Comparison of ENCODE assay signal across 8 mouse cellular contexts in genomic region chr17:84960136-84960535, GRCm38 (mm10). TPM values are rescaled to one million over a fixed set of nuclear protein-coding genes. Genes with fewer than 3 reads are reported as not detected.
A peak's percentile ranks its signal among the peaks of the same experiment; 100 is the strongest.
DNase-seq lines count a peak whose midpoint lies in the region; ATAC-seq and TF ChIP-seq lines count a peak whose summit lies in the region.

No protein-coding gene starts in this region.

- DNase-seq in heart, postnatal 14 days: no peak
- no peak for DNase-seq in kidney, postnatal 0 days (ENCODE audit: low spot score)
- no peak for DNase-seq in retina, embryonic 14.5 days (ENCODE audit: low spot score)
- no peak for DNase-seq in layer of hippocampus, adult 11-12 months (ENCODE audit: low spot score)

- no peak for TF ChIP-seq POLR2A in embryonic fibroblast, embryonic 13.5 days (IDR thresholded peaks at IDR 0.05; ENCODE audit: low read depth, low read length)

- WGBS in heart, embryonic 14.5 days: 78% methylated on average over 4 of the region's 4 CpGs
- WGBS in kidney, postnatal 0 days: 58% methylated on average over 4 of the region's 4 CpGs
- 71% methylated on average over 4 of the region's 4 CpGs for WGBS in midbrain, embryonic 12.5 days

- ATAC-seq in heart, embryonic 14.5 days (ENCODE audit: insufficient number of reproducible peaks, insufficient read depth, low FRiP score, low read depth): no peak
- ATAC-seq in kidney, postnatal 0 days (replicated peaks; ENCODE audit: low FRiP score, low read depth): no peak
- ATAC-seq in midbrain, embryonic 12.5 days (ENCODE audit: low FRiP score, low read depth): no peak
- no peak for ATAC-seq in frontal cortex, adult (ENCODE audit: low TSS enrichment)

- H3K4me1 ChIP-seq in heart, embryonic 14.5 days (ENCODE audit: control insufficient read depth in 2 of 2, insufficient read depth in 2 of 2, low read length in 2 of 2): peaks cover 4 to 26% of the 10 kb centered on the region in 2 experiments
- peaks cover 2% of the 10 kb centered on the region; the same call in 1 of the 2 replicates for H3K4me1 ChIP-seq in embryonic fibroblast, embryonic 13.5 days (ENCODE audit: control insufficient read depth, insufficient read depth, low read length)
- peaks cover 14% of the 10 kb centered on the region; the same call in 1 of the 2 replicates for H3K4me1 ChIP-seq in kidney, postnatal 0 days (replicated peaks; ENCODE audit: insufficient read depth, low read length)
- H3K4me1 ChIP-seq in midbrain, embryonic 12.5 days: peaks cover 18% of the 10 kb centered on the region

- no peaks in the 10 kb centered on the region for H3K36me3 ChIP-seq in heart, embryonic 14.5 days (ENCODE audit: control insufficient read depth, insufficient read depth, low read length)
- H3K36me3 ChIP-seq in kidney, postnatal 0 days (ENCODE audit: insufficient read depth, low read length): no peaks in the 10 kb centered on the region
- peaks cover 5% of the 10 kb centered on the region; the same call in 1 of the 2 replicates for H3K36me3 ChIP-seq in midbrain, embryonic 12.5 days

- intact Hi-C loops in heart, postnatal 14 days (cut with DNase I): no loop called here

- no peak overlapping the region for H3K9ac ChIP-seq in heart, embryonic 14.5 days (ENCODE audit: low read length)
- H3K9ac ChIP-seq in kidney, postnatal 0 days (ENCODE audit: low read depth, low read length): 0 out of 2 replicates have a peak overlapping the region, but pooled peaks have one; percentile 13
- no peak overlapping the region for H3K9ac ChIP-seq in midbrain, embryonic 12.5 days (replicated peaks)

- H3K4me3 ChIP-seq in heart, embryonic 14.5 days (ENCODE audit: control insufficient read depth in 1 of 2, insufficient read depth in 1 of 2, low read depth in 1 of 2, low read length in 2 of 2): no peak overlapping the region
- peak overlapping the region; percentile 98; the same call in 1 of the 2 replicates for H3K4me3 ChIP-seq in embryonic fibroblast, embryonic 13.5 days (ENCODE audit: insufficient read depth, low read length)
- H3K4me3 ChIP-seq in kidney, postnatal 0 days (replicated peaks; ENCODE audit: low read depth, low read length): peak overlapping the region; percentile 92; the same call in 1 of the 2 replicates
- H3K4me3 ChIP-seq in midbrain, embryonic 12.5 days: peak overlapping the region; percentile 9; the same call in 1 of the 2 replicates

- peak overlapping the region; percentile 82 for H3K4me2 ChIP-seq in heart, embryonic 14.5 days (ENCODE audit: low read length)
- H3K4me2 ChIP-seq in kidney, postnatal 0 days (ENCODE audit: low read length): peak overlapping the region; percentile 65
- H3K4me2 ChIP-seq in midbrain, embryonic 12.5 days (replicated peaks): peak overlapping the region; percentile 67

- no peak overlapping the region for H3K27ac ChIP-seq in heart, embryonic 14.5 days (replicated peaks in 1 of 2; ENCODE audit: control insufficient read depth in 1 of 2, insufficient read depth in 1 of 2, low read depth in 2 of 2, low read length in 2 of 2)
- no peak overlapping the region for H3K27ac ChIP-seq in embryonic fibroblast, embryonic 13.5 days (ENCODE audit: insufficient read depth, low read length)
- H3K27ac ChIP-seq in kidney, postnatal 0 days: no peak overlapping the region
- no peak overlapping the region for H3K27ac ChIP-seq in midbrain, embryonic 12.5 days (replicated peaks)

- no peaks in the 10 kb centered on the region for H3K27me3 ChIP-seq in heart, embryonic 14.5 days (ENCODE audit: control insufficient read depth, insufficient read depth, low read length)
- H3K27me3 ChIP-seq in kidney, postnatal 0 days (ENCODE audit: insufficient read depth, low read length): no peaks in the 10 kb centered on the region
- H3K27me3 ChIP-seq in midbrain, embryonic 12.5 days: no peaks in the 10 kb centered on the region

- no peaks in the 10 kb centered on the region for H3K9me3 ChIP-seq in heart, embryonic 14.5 days (ENCODE audit: control insufficient read depth, low read length)
- H3K9me3 ChIP-seq in kidney, postnatal 0 days (replicated peaks; ENCODE audit: low read length): no peaks in the 10 kb centered on the region
- no peaks in the 10 kb centered on the region for H3K9me3 ChIP-seq in midbrain, embryonic 12.5 days

- TF ChIP-seq CTCF in embryonic fibroblast, embryonic 13.5 days (IDR thresholded peaks at IDR 0.05; ENCODE audit: borderline replicate concordance, insufficient read depth, low read length): no peak
- no peak for TF ChIP-seq CTCF in kidney, postnatal 0 days (IDR thresholded peaks at IDR 0.05; ENCODE audit: low read depth)

RNA-seq across cellular contexts. Expression of gene Ppm1b, which starts 3.6 kb away (rescaled TPM):
- 68.9 and 73.0 TPM in 2 replicates for polyA plus RNA-seq in heart, embryonic 14.5 days (2014; fragmentation: Nextera tagmentation; extraction: Ambion mirVana)
- 10 to 100 TPM; 95.4 to 99.7 TPM for total RNA-seq in heart, postnatal 14 days (2021)
- 56.9 and 63.1 TPM in 2 replicates for polyA plus RNA-seq in embryonic fibroblast, embryonic 13.5 days (2011; ENCODE audit: insufficient read length, low read depth, missing spikeins)
- polyA plus RNA-seq in kidney, postnatal 0 days (2015; fragmentation: Nextera tagmentation; extraction: Ambion mirVana): 66.2 and 67.3 TPM in 2 replicates
- 104 and 108 TPM in 2 replicates for polyA plus RNA-seq in midbrain, embryonic 12.5 days (2016; fragmentation: Nextera tagmentation; extraction: Ambion mirVana)

Comparison
In these comparisons a context has a peak if more than half of its experiments do, and no peak if none do; other contexts are left out.
1. H3K4me3 ChIP-seq: peak in embryonic fibroblast, embryonic 13.5 days (single experiment), kidney, postnatal 0 days (single experiment) and midbrain, embryonic 12.5 days (single experiment); none in heart, embryonic 14.5 days (0 of 2).
2. Peak in every context shown above with its lines, with median percentiles within 50 percentile points of each other: H3K4me2 ChIP-seq.